Mouse (Mus musculus): ENCODE measurements around the gene Rassf2. TPM values are rescaled to one million over a fixed set of nuclear protein-coding genes. Genes with fewer than 3 reads are reported as not detected.

Gene Rassf2
- polyA plus RNA-seq, 1 experiment from 2014 or later = 15.2 TPM

DNA sequence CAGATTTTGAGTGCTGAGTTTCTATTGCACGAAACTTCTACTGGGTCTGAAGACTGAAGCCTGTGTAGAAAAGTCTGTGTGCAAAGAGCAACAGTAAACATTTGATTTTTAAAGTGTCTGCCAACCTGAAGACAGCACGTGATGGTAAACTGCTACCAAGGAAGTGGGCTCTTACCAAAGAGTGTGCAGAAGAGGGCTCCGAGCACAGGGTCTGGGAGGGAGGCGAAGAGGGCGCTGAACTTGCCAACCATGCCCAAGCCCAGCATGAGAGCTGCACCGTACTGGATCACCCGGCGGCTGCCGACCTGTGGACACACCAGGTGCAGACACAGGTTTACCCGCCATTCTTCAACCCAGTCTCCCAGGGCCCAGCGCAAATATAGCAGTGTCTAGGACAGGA, 31.8 kb upstream of the Rassf2 start:
- TF ChIP-seq CTCF (IDR thresholded peaks at IDR 0.05) (no peak), EP300 (IDR thresholded peaks at IDR 0.05) (no peak)
- Histone ChIP-seq H3K36me3 (ENCODE audit: insufficient read depth, low read length) (peaks cover 10% of the 10 kb centered on the region), H3K9me3 (ENCODE audit: low read length) (no peaks in the 10 kb centered on the region), H3K4me1 (ENCODE audit: insufficient read depth, low read depth, low read length) (no peaks in the 10 kb centered on the region), H3K27ac (ENCODE audit: low read length) (no peak overlapping the region), H3K4me3 (ENCODE audit: low read depth, low read length) (no peak overlapping the region), H3K4me2 (replicated peaks; ENCODE audit: low read depth, low read length) (no peak overlapping the region), H3K9ac (replicated peaks; ENCODE audit: low read depth) (no peak overlapping the region), H3K27me3 (replicated peaks; ENCODE audit: insufficient read depth, low read length) (no peaks in the 10 kb centered on the region)
- 74% methylated on average over 11 of the region's 11 CpGs for WGBS
- ATAC-seq (peak; percentile 66), DNase-seq (ENCODE audit: low spot score) (peak; percentile 42)

DNA sequence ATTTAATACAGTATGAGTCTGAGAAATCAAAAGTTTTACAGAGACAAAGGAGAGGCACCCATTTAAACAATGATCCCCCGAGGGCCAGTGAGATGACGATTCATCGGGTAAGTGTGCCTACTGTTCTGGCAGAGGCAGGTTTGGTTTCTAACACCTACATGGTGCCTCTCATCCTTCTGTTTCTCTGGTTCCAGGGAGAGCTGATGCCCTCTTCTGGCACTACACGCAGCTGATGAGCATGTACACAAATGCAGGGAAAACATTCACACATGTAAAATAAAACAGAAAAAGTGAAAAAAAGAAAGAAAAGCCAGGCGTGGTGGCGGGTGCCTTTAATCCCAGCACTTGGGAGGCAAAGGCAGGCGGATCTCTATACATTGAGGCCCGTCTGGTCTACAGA, 29.9 kb upstream of the Rassf2 start:
- WGBS = 91% methylated on average over 8 of the region's 8 CpGs
- peaks cover 18% of the 10 kb centered on the region for H3K36me3 ChIP-seq (ENCODE audit: insufficient read depth, low read length)

DNA sequence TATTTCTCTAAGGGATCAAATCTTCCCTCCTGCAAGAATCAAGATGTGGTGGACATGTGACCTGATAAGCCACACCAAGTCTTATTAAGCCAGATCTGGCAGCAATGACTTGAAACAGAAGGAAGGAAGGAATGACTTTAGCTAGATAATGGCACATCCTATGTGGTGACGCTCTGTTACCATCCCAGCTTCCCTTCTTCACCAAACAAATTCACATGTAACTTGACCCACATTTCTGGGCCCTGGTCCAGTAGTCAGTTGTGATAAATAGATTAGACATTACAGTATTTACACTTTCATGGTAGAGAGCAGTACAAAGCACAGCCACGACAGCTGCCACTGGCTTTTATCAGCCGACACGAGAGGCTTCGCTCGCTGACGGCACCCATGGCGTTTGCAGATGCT, 25.3 kb upstream of the Rassf2 start:
- no peak overlapping the region for H3K4me2 ChIP-seq (replicated peaks; ENCODE audit: low read depth, low read length)
- H3K9ac ChIP-seq (replicated peaks; ENCODE audit: low read depth) = no peak overlapping the region
- peak; percentile 72 for ATAC-seq
- no peak overlapping the region for H3K4me3 ChIP-seq (ENCODE audit: low read depth, low read length)
- H3K27me3 ChIP-seq (replicated peaks; ENCODE audit: insufficient read depth, low read length) = no peaks in the 10 kb centered on the region
- TF ChIP-seq EP300 (IDR thresholded peaks at IDR 0.05) = no peak
- TF ChIP-seq CTCF (IDR thresholded peaks at IDR 0.05) = no peak
- peak; percentile 65 for DNase-seq (ENCODE audit: low spot score)
- no peaks in the 10 kb centered on the region for H3K9me3 ChIP-seq (ENCODE audit: low read length)
- no peaks in the 10 kb centered on the region for H3K4me1 ChIP-seq (ENCODE audit: insufficient read depth, low read depth, low read length)
- H3K36me3 ChIP-seq (ENCODE audit: insufficient read depth, low read length) = peaks cover 18% of the 10 kb centered on the region
- WGBS = 47% methylated on average over 8 of the region's 8 CpGs
- H3K27ac ChIP-seq (ENCODE audit: low read length) = no peak overlapping the region

More for the DNA sequence above, 29.9 kb upstream of the Rassf2 start:
- TF ChIP-seq CTCF (IDR thresholded peaks at IDR 0.05) = peak; percentile 46
- no peak for TF ChIP-seq EP300 (IDR thresholded peaks at IDR 0.05)
- Histone ChIP-seq H3K27me3 (replicated peaks; ENCODE audit: insufficient read depth, low read length) (no peaks in the 10 kb centered on the region), H3K9me3 (ENCODE audit: low read length) (no peaks in the 10 kb centered on the region), H3K4me3 (ENCODE audit: low read depth, low read length) (no peak overlapping the region), H3K27ac (ENCODE audit: low read length) (no peak overlapping the region), H3K4me1 (ENCODE audit: insufficient read depth, low read depth, low read length) (no peaks in the 10 kb centered on the region), H3K4me2 (replicated peaks; ENCODE audit: low read depth, low read length) (no peak overlapping the region), H3K9ac (replicated peaks; ENCODE audit: low read depth) (no peak overlapping the region)
- no peak for DNase-seq (ENCODE audit: low spot score)
- no peak for ATAC-seq

DNA sequence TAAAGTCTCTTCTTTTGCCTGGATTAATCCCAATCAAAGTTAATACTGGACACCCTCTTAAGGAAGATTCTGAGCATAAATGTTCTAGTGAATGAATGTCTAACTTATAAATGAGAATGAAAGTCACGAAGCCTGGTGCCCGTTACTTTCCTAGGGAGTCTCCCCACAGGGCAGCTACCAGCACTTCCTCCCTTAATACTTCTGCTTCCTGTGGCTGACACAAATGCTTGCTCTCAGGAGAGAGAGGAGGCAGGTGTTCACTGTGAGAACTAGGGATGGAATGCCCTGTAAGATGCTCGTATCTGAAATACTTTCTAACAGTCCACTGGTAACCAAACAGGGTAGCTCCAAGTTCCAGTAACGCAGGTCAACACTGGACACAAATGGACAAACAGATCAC, 23.8 kb upstream of the Rassf2 start:
- H3K4me3 ChIP-seq (ENCODE audit: low read depth, low read length) = no peak overlapping the region
- H3K4me2 ChIP-seq (replicated peaks; ENCODE audit: low read depth, low read length) = no peak overlapping the region
- H3K4me1 ChIP-seq (ENCODE audit: insufficient read depth, low read depth, low read length) = no peaks in the 10 kb centered on the region
- H3K27ac ChIP-seq (ENCODE audit: low read length) = no peak overlapping the region
- no peaks in the 10 kb centered on the region for H3K9me3 ChIP-seq (ENCODE audit: low read length)
- no peak for ATAC-seq
- H3K36me3 ChIP-seq (ENCODE audit: insufficient read depth, low read length) = peaks cover 18% of the 10 kb centered on the region
- H3K27me3 ChIP-seq (replicated peaks; ENCODE audit: insufficient read depth, low read length) = no peaks in the 10 kb centered on the region
- no peak for DNase-seq (ENCODE audit: low spot score)
- WGBS = 77% methylated on average over 4 of the region's 4 CpGs
- no peak for TF ChIP-seq CTCF (IDR thresholded peaks at IDR 0.05)
- no peak overlapping the region for H3K9ac ChIP-seq (replicated peaks; ENCODE audit: low read depth)

DNA sequence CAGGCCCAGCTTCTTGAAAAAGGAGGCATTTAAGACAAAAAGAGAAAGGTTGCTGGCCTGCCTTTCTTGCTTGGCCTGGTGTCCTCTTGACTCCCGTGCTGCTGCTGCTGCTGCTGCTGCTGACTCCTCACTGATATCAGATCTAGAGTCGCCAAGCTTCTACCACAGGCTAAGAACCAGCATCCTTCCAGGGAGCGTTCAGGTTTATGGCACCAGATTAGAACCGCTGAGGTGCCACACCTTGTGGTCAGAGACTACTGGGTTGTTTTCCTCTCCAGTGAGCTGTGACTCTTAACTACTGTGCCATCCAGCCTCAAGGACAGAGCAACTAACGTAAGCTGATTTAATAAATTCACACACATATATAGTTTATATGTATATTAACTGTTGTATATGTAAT, 21.7 kb upstream of the Rassf2 start:
- no peak overlapping the region for H3K9ac ChIP-seq (replicated peaks; ENCODE audit: low read depth)
- 73% methylated on average over 5 of the region's 5 CpGs for WGBS
- H3K4me2 ChIP-seq (replicated peaks; ENCODE audit: low read depth, low read length) = no peak overlapping the region
- no peak for DNase-seq (ENCODE audit: low spot score)
- peaks cover 8% of the 10 kb centered on the region for H3K36me3 ChIP-seq (ENCODE audit: insufficient read depth, low read length)
- ATAC-seq = no peak
- H3K9me3 ChIP-seq (ENCODE audit: low read length) = no peaks in the 10 kb centered on the region
- no peaks in the 10 kb centered on the region for H3K27me3 ChIP-seq (replicated peaks; ENCODE audit: insufficient read depth, low read length)
- no peaks in the 10 kb centered on the region for H3K4me1 ChIP-seq (ENCODE audit: insufficient read depth, low read depth, low read length)
- H3K4me3 ChIP-seq (ENCODE audit: low read depth, low read length) = no peak overlapping the region
- TF ChIP-seq CTCF (IDR thresholded peaks at IDR 0.05) (no peak), EP300 (IDR thresholded peaks at IDR 0.05) (no peak)
- H3K27ac ChIP-seq (ENCODE audit: low read length) = no peak overlapping the region

DNA sequence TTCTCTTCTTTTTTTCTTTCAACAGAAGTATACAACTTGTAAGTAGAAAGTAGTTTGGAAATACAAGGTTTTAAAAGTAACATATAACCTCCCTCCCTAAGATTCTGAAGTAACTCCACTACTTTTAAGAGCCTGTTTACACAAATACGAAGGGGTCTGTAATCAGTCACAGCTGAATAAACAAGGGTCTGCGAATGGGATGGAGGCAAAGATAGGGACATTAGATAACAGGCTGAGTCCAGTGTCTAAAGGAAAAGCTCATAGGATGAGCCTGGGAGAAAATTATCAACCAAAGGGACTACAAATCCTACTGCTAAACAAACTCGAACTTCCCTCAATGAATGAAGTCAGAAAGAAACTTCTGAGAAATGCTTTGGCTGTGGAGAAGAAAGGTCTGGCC, 19.9 kb upstream of the Rassf2 start:
- Histone ChIP-seq H3K27me3 (replicated peaks; ENCODE audit: insufficient read depth, low read length) (no peaks in the 10 kb centered on the region), H3K4me1 (ENCODE audit: insufficient read depth, low read depth, low read length) (no peaks in the 10 kb centered on the region), H3K9me3 (ENCODE audit: low read length) (no peaks in the 10 kb centered on the region), H3K27ac (ENCODE audit: low read length) (no peak overlapping the region), H3K36me3 (ENCODE audit: insufficient read depth, low read length) (no peaks in the 10 kb centered on the region), H3K4me3 (ENCODE audit: low read depth, low read length) (no peak overlapping the region), H3K4me2 (replicated peaks; ENCODE audit: low read depth, low read length) (no peak overlapping the region), H3K9ac (replicated peaks; ENCODE audit: low read depth) (no peak overlapping the region)
- DNase-seq (ENCODE audit: low spot score) (no peak), ATAC-seq (no peak)
- WGBS = 20% methylated on average over 3 of the region's 3 CpGs
- TF ChIP-seq CTCF (IDR thresholded peaks at IDR 0.05) = no peak
- no peak for TF ChIP-seq EP300 (IDR thresholded peaks at IDR 0.05)

DNA sequence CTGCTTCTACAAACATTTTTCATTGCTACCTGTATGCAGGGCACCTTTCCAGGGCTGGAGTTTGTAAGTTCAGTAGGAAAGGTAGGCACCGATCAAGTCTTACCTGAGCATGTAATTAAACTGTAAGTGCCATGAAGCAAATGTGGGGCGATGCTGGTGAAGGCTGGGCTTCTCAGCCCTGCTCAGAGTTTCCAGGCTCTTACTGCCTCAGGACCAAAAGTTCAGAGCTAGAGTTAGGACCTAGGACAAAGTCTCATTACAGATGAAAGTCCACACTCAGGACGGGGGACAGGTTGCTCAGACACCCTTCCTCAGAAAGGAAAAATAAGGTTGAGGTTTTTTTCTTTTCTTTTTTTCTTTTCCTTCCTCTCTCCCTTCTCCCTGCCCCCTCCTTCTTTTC, 19.4 kb upstream of the Rassf2 start:
- Histone ChIP-seq H3K9ac (replicated peaks; ENCODE audit: low read depth) (no peak overlapping the region), H3K27ac (ENCODE audit: low read length) (no peak overlapping the region), H3K27me3 (replicated peaks; ENCODE audit: insufficient read depth, low read length) (no peaks in the 10 kb centered on the region), H3K4me2 (replicated peaks; ENCODE audit: low read depth, low read length) (no peak overlapping the region), H3K36me3 (ENCODE audit: insufficient read depth, low read length) (no peaks in the 10 kb centered on the region), H3K4me3 (ENCODE audit: low read depth, low read length) (no peak overlapping the region), H3K9me3 (ENCODE audit: low read length) (no peaks in the 10 kb centered on the region), H3K4me1 (ENCODE audit: insufficient read depth, low read depth, low read length) (no peaks in the 10 kb centered on the region)
- ATAC-seq = no peak
- no peak for TF ChIP-seq EP300 (IDR thresholded peaks at IDR 0.05)
- TF ChIP-seq CTCF (IDR thresholded peaks at IDR 0.05) = no peak
- 72% methylated on average over 3 of the region's 3 CpGs for WGBS
- DNase-seq (ENCODE audit: low spot score) = no peak
